Mouse (Mus musculus) cerebellum, postnatal 14 days (tissue): Measurements from ENCODE around the gene Ezh2.
"Not testable (repeated sequence)": the region's sequence is repeated elsewhere in the genome, so short reads cannot be mapped to it uniquely, and the experiment has no call there.

Experiments used
- DNase-seq, 2 experiments: peaks; one replicate each; pipeline ENCODE4 v3.0.0; 2021; ENCODE audit warnings: mixed read lengths in 2 of 2

The Ezh2 gene

DNA sequence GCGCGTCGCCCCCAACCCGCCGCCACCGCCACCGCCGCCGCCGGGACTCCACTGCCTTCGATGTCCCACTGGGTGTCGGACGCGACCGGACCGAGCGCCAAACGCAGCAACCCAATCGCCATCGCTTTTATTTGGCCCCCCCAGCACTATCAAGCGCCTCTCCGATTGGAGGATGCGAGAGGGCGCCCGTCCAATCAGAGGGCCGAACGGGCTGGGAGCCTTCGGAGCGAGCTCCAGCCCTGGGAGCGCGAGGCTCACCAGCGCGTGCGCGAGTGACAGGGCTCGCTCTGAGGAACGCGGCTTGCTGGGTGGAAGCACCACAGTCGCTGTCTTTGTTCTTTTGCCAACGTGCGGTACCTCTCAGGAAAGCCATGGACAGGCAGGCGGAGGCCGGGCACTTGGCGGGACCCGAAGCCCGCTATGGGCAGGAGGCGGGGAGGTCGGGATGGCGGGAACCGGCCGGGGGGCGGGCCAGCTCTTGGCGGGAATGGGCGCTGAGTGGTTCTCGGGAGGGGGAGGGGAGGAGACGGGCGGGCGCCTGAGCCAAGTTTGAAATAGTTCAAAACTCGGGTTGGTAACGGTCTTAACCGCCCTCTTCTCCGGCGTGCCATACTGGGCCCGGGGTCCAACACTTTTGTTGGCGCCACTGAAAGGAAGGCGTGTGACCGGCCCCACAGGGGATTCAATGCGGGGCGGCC, at the start of gene Ezh2:
Ezh2 (minus strand) TSS at position 416 of the 698 bp plus-strand sequence.
- DNase-seq, result peak; percentile 99

DNA sequence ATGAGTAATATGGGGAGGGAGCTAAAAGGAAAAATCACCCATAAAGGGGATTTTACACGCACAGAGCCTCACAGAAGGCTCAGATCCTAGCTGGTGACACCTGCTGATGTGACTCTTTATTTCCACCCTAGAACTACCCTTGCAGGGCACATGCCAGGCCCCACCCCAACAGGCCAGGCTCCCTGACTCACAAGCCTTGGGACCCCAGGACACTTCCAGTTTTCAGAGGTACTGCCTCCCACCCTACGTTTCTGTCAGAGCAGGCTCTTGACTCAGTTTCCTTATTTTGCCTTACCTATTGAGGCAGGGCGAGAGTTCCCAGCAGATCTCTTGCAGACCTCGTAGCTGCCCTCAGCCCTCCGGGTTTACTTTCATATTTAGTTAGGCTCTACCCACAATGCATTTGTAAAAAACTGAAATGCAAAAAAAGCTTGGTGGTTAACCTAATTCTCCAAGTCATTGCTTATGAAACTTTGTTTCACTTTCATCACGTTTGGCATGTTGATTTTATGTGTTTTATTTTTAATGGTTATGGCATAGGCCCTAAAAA, 41.5 kb upstream of the Ezh2 start:
- no peak for DNase-seq

DNA sequence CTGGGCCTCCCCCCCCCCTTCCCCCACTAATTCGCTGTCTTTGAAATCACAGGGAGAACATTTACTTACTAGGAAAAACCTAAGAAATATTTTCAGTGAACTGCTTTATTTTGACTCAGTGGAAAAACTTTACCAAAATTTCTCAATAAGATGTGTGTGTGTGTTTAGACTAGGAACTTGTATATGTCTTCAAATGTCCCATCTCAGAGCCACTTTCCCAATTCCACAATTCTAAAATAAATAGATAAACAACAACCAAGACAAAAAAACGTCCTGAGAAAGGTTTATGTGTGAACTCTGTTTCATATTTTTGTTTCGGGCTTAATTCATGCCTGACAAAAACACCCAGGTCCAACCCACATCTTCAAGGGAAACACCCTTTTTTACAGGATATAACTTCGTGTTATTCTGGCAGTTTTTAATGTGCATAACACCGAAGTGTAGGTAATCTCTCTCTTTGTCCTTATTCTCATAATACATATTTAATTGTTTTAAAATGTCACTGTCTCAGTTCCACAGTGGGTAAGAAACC, 40.9 kb upstream of the Ezh2 start:
- no peak for DNase-seq

DNA sequence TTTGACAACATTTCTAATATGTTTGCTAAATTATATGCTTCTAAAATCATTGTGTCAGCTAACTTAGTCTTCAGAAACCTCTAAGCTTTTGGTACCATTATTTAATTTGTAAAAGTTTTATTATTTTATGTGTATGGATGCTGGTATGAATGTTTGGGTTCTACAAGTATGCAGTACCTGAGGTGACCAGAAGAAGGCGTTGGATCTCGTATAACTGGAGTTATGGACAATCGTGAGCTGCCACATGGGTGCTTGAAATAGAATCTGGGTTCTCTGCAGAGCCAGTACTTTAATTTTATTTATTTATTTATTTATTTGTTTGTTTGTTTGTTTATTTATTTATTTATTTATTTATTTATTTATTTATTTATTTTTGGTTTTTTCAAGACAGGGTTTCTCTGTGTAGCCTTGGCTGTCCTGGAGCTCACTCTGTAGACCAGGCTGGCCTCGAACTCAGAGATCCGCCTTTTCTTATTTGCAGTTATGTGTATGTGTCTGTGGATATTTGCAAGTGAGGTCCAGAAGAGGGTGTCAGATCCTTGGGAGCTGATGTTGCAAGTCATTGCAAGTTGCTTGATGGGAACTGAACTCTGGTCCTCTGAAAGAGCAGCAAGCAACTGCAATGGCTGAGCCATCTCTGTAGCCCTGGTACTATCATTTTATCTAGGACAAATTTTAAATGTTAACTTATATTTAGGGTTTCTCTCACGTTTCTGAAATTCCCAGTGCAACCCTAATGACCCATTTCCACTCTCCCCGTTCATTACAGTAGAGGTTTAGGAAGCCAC, 40.3 kb upstream of the Ezh2 start:
- no peak for DNase-seq

DNA sequence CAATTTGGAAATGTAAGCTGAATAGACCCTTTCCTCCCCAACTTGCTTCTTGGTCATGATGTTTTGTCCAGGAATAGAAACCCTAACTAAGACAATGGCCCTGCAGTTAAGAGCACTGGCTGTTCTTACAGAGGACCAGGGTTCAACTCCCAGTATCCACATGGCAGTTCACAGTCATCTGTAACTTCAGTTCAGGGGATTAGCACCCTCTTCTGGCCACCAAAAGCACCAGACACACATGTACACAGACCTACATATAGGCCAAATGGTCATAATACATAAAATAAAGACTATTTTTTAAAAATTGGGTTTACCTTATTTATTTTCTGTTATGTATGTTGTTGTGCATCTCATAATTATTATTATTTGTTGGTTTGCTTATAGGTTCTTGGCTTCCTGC, 38.3 kb upstream of the Ezh2 start:
- DNase-seq, result no peak

DNA sequence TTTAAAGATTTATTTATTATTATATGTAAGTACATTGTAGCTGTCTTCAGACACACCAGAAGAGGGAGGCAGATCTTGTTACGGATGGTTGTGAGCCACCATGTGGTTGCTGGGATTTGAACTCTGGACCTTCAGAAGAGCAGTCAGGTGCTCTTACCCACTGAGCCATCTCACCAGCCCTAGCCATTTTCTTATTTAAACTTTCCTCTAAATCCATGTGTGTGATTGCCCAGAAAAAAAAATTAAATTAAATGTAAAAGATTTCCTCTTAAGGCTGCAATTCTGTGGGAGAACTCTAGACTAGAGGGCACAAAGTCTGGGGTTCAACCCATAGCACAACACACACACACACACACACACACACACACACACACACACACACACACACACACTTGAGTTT, 34.9 kb upstream of the Ezh2 start:
- not testable (repeated sequence) for DNase-seq

DNA sequence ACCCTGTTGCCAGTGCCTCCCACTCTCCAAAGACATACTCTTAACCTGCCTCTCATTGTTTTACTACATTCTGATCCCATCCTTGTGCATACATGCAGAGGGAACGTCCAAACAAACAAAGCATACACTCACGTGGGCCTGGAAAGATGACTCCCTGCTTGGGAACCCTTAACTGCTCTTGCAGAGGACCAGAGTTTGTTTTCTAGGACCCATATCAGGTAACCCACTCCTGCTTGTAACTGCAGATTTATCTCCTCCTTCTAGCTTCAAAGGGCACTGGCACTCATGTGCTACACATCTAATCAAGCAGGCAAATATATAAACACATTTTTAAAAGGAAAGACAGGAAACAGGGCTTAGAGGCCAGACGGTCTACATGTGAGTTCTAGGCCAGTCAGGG, 32.8 kb upstream of the Ezh2 start:
- no peak for DNase-seq

DNA sequence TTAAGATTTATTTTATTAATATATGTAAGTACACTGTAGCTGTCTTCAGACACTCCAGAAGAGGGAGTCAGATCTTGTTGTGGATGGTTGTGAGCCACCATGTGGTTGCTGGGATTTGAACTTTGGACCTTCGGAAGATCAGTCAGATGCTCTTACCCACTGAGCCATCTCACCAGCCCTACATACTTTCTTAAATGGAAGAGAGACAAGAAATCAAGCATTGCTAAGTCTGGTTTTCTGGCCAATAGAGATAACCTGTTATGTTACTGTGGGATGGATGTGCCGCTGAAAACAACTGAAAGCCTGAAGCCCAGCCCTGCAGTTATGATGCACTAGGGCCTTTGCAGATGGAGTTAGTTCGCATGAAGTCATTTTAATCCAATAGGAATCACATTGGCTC, 31.8 kb upstream of the Ezh2 start:
- DNase-seq, result not testable (repeated sequence)

DNA sequence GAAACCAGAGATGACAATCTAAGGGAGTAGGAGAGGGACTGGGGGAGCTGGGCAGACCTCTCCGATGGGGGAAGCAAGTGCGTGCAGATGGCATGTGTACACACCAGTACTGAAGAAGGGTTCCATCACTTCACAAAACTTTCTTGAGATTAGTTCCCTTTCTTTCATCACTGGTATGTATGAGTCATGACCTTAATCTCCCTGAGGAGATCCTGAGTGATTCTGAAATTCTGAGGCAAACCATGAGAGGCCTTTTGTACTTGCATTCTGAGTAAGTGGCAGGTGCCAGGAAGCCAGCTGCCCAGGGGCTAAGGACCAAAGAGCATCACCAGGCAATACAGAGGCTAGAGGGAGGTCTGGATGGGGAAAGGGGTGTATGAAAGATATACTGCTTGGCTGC, 25.9 kb upstream of the Ezh2 start:
- DNase-seq, result no peak

DNA sequence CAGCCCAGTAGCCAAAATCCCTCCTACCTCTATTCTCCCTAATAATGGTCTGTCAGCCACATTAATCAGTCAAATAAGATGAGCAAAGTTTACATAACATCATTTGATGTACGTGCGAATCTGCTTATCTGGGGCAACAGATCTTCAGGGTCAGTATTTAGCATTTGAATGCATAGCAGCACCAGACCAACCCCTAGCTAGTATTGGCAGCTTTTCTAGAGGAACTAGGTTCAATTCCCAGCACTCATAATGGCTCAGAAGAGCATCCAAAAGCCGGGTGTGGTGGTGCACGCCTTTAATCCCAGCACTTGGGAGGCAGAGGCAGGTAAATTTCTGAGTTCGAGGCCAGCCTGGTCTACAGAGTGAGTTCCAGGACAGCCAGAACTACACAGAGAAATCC, 13.2 kb upstream of the Ezh2 start:
- DNase-seq, result not testable (repeated sequence)

DNA sequence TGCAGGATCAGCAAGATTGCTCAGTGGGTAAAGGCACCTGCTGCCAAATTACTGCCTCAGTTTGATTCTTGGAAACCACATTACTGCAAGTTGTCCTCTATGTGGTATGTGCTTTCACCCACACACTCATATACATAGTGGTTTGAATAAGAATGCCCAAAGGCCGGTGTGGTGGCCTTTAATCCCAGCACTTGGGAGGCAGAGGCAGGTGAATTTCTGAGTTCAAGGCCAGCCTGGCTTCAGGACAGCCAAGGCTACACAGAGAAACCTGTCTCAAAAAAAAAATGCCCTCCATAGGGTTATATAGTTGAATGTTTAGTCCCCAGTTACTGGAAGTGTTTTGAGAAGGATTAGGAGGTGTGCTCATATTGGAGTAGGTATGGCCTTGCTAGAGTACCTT, 6.8 kb upstream of the Ezh2 start:
- DNase-seq, result no peak

DNA sequence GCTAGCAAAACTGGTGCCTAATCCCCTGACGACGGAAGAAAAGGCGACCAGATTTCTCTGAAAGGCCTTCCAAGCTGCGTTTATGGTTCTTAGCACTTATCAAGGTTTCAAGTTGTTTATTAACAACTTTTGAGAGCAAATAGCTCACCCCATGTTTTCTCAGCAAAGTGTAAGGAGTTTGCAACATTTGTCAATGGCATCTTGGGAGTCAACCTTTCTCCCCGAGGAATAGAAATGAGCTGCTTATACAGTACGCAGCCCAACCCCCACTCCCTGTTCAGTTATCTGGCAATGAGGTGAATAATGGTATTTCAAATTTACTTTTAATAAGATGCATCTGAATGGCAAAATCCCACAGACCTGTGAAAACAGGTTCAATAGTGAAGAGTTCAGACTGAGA, 555 bp upstream of the Ezh2 start:
- peak in 1 of 2 experiments; percentile 23 for DNase-seq

DNA sequence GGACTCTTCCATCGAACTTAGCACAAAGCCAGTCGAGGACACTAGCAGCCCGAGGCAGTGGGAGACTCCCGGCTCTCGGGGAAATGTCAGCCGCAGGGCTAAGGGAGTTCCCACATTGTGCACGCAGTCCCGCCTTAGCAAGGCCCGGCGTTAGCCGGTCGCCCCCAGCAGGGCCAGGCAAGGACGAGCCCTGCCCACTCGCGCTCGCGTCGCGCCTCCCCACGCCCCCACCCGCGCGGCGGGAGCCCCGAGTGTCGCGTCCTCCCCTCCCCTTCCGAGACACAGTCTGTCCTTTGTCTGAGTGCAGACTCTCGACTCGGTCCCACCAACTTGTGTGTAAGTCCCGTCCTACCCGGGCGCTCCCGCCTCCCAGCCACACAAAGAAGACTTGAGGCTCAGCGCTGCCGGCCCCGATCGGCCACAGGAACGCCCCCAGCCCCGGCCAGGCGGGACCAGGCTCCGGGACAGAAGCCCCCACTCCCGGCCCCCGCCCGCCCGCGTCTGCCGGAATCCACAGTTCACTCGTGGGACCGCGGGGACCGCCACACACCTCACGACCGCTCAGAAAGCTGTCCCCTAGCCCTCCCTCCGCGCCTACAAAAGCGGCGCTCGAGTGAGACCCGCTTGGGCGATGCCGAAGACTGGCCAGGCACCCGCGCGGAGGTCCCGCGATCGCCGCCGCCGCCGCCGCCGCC, 853 bp downstream of the Ezh2 start:
- DNase-seq, result peak; percentile 79 to 80

DNA sequence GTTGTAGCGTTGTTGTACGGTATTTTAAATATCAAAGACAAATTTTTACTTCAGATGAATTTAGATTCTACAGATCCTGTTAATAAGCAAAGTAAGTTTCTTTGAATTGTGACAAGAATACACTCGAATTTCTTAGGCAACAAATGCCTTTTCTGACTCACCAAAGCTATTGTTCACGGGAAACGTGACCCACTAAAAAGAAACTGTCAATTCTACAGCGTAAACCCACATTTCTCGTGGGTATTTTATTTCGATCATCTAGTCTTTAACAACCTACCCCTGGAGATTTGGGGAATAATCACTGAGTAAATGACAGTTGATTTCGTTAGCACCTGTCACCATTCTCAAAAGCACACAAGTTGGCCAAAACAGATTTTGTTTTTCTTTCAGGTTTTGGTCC, 1.6 kb downstream of the Ezh2 start:
- DNase-seq, result no peak

DNA sequence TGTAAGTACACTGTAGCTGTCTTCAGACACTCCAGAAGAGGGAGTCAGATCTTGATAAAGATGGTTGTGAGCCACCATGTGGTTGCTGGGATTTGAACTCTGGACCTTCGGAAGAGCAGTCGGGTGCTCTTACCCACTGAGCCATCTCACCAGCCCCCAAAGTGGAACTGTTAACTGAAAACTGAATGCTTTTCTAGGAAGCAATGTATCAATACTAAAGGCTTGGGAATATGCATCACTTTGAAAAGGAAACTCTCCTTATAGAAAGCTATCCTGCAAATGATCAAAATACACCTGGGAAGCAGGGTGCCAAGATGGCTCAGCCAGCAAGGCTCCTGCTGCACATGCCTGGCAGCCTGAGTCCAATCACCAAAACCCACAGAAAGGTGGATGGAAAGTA, 7.8 kb downstream of the Ezh2 start:
- peak in 1 of 2 experiments; percentile 3 for DNase-seq

DNA sequence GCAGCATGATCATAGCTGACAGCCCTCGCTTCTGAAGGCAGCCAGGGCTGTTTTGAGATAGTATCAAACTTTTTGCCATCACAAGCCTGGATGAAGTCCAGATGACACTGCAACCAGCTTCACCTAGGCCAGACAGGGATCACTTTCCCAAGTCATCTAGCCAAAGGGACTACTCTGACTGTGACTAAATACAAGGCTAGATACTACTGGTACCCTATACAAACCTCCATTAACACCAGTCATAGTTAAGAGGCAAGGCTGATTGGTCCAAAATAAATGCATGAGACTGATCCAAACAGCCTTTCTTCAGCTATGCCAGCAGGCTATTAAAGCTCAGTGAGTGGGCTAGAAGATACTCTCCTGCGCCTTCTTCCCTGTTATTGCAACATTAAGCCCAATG, 22.3 kb downstream of the Ezh2 start:
- DNase-seq, result no peak

DNA sequence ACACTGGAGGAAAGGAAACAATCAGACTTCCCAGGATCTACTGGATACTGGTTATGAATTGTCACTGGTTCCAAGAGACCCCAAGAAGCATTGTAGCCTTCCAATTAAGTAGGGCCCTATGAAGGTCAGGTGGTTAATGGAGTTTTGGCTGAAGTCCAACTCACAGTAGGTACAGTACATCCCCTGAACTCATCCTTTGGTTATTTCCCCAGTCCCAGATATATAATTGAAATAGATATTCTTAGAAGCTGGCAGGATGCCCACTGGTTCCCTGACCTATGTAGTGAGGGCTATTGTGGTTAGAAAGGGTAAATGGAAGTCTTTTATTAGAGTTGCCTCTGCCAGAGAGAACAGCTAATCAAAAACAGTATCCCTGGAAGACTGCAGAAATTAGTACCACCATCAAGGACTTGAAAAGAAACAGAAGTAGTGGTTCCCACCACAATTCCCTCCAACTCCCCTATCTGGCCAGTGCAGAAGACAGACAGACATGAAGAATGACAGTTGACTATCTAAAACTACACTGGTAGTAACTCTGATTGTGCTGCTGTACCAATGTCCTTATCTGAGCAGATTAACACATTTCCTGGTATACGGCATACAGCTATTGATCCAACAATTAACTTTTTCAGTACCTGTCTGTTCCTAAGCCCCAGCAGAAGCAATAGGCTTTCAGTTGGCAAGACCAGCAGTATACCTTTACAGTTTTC, 29.7 kb downstream of the Ezh2 start:
- peak; percentile 12 for DNase-seq

DNA sequence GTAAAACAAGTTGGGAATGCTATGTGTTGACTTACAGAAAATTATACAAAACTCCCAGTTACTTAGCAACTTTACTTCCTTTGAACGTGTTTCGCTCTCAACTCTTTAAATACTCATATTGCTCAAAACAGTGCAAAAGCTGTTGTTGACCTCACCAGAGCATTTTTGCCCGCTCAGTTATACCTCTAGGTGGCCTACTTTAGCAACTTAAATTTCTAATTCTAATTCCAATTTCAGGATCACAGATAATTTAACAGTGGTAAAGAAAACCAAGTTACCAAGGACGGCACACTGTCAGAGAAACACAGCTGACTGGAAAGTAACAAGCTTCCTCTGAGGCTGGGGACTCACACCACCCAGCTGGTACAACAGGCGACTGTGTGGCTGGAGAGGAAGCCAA, 33.7 kb downstream of the Ezh2 start:
- peak in 1 of 2 experiments; percentile 2 for DNase-seq

DNA sequence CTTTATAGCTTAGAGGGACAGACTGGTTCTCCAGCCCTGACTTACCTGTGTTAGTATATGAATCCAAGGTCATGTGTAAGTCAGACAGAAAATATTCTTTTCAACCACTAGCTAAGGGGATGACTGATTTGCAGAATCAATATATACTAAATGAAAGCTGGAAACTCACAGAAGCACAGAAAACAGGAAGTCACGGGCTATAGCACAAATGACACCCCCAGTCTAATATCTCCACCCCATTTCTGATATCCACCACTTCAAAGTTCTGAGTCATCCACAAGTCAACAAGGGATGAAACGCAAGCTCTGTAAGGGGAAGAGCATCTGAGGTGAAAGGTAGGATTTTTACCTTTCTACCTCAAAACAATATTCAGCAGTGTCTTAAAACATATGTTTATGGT, 34.3 kb downstream of the Ezh2 start:
- DNase-seq, result no peak

DNA sequence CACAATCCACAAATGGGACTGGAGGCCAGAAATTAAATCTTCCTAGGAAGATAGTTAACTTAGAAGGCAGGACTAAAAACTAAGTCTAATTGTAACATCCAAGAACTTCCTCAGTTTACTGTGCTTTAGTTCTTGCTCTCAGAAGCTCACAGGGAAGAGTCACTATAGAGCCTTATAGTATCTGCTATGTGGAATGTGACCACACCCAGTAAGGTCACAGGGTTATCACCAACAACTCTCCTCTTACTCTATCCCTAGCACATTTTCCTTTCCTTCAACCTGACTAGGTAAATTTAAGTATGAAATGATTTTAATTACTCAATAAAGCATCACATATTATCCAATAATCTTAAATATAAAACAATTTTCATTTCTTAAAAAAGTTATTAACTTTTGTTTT, 34.7 kb downstream of the Ezh2 start:
- no peak for DNase-seq

DNA sequence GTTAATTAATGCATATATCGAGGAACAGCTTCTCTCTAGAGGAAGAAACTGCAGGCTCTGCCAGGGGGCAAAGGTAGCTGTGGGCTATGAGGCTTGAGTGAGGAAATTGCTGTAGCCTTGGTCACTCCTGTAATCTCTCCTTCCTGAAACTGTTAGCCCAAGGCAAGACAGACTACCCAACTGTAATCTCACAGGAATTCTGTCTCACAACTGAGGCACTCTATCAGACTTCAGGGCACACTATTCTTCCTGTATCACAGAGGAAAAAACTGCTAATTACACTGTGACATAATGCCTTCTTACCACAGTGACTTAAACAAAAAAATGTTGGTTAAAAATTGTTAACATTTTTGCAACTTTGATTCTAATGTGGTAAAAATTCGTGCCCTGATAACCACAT, 35.9 kb downstream of the Ezh2 start:
- DNase-seq, result no peak

DNA sequence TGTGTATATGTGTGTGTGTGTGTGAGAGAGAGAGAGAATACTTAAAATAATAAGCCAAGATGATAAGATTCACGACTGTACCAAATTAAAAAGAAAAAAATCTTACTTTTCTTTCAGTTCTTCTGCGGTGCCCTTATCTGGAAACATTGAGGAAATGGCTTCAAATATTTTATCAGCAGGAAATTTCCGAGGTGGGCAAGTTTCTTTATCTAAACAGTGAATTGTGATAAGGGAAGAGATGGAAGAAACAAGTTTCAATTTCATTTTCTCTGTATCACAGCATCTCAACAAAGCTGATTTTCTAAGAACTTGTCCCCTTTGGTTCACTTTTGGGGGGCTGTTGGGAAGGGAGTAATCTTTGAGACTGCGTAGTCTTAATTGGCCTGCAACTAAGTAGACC, 42.9 kb downstream of the Ezh2 start:
- DNase-seq, result no peak

DNA sequence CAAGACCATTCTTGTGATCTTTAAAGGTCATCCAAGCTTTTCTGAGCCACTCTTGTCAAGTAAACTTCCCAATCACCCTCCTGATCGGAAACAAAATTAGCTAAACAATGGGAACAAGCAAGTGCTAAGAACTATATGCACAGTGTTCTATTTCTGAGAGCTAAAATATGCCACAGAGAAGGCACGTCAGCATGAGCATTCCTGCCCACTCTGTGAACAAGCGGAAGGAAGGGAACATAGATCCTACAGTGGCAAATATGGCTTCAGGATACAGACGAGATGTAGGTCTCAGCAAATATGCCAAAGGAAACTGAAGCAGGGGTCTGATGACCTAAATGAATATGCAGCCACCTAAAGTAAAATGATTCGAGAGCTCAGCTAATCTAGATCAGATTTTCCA, 59.8 kb downstream of the Ezh2 start:
- DNase-seq, result no peak
